Mouse (Mus musculus): ENCODE measurements around the gene Hsd17b2.

DNA sequence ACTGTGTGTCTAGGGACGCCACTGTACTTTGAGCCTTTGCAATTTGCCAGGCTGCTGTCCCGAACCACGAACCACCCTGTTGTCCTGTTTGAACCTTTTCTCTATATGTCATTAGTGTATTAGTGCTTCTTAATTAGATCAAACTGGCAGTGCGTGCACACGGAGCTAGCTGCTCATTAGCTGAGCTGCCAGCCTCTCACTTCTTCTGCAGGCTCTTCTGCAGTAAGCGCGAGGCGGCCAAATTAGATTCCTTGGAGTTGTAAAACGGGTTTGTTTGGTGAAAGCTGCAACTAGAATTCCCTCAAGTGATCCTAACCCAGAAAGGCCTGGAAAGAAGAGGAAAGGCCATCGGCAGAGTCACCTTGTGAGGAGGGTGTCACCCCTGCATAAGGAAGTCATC is 997 bp downstream of the Hsd17b2 start:
- TF ChIP-seq CTCF (conservative IDR thresholded peaks at IDR 0.05; ENCODE audit: insufficient read depth, insufficient read length, low read depth, low read length) (no peak), POLR2A (IDR thresholded peaks at IDR 0.05; ENCODE audit: low read depth, low read length) (no peak)
